Mouse (Mus musculus) cortical plate, adult 2 months (tissue): Measurements from ENCODE around the gene Pdp2. TPM values are rescaled to one million over a fixed set of nuclear protein-coding genes. Genes with fewer than 3 reads are reported as not detected.
A peak's percentile ranks its signal among the peaks of the same experiment; 100 is the strongest.

Source experiments
- H3K27ac ChIP-seq: fragments of 200-500 bp; 2 replicates; pipeline ENCODE4 v1.5.1; 2012; ENCODE audit warnings: low read length, control low read depth, inconsistent platforms; ENCODE audit not compliant: insufficient read depth
- H3K4me1 ChIP-seq: fragments of 200-500 bp; 2 replicates; pipeline ENCODE4 v1.6.1; 2011; ENCODE audit warnings: low read length; ENCODE audit not compliant: control insufficient read depth, insufficient read depth
- H3K4me3 ChIP-seq: fragments of 200-500 bp; 2 replicates; pipeline ENCODE4 v1.5.1; 2011; ENCODE audit warnings: mild to moderate bottlenecking, low read length, control low read depth; ENCODE audit not compliant: insufficient read depth
- CTCF ChIP-seq: fragments of 200-500 bp; IDR thresholded peaks from 2 replicates; pipeline ENCODE4 v1.5.1; 2011; ENCODE audit warnings: mild to moderate bottlenecking, control low read depth, low read length; ENCODE audit not compliant: insufficient read depth; ENCODE audit errors: extremely low read depth
- POLR2A ChIP-seq: fragments of 200-500 bp; IDR thresholded peaks from 2 replicates; pipeline ENCODE4 v1.6.1; 2011; ENCODE audit warnings: mild to moderate bottlenecking, low read length, control low read depth; ENCODE audit not compliant: insufficient read depth; ENCODE audit errors: extremely low read depth
- polyA plus RNA-seq: library from polyadenylated mRNA; depleted of rRNA; stranded (reverse); fragments of >200 nt; gene quantifications from 2 replicates; pipeline ENCODE4 v1.2.3, GENCODE M21; 2012

The Pdp2 gene
- polyA plus RNA-seq, 1 experiment = 4.7 TPM

GRCm38 (mm10) chr8:104594611-104595362, 3.5 kb downstream of the Pdp2 start:
- Histone ChIP-seq H3K4me1 (peaks cover 2% of the 10 kb centered on the region; the same call in 1 of the 2 replicates), H3K27ac (no peak overlapping the region), H3K4me3 (no peak overlapping the region)
- TF ChIP-seq POLR2A (no peak), CTCF (no peak)

GRCm38 (mm10) chr8:104595773-104596536, 4.7 kb downstream of the Pdp2 start:
- H3K4me3 ChIP-seq = no peak overlapping the region
- H3K27ac ChIP-seq = no peak overlapping the region
- TF ChIP-seq CTCF = no peak
- TF ChIP-seq POLR2A = no peak

GRCm38 (mm10) chr8:104597656-104598055, 6.4 kb downstream of the Pdp2 start:
- Histone ChIP-seq H3K27ac (no peak overlapping the region), H3K4me3 (no peak overlapping the region), H3K4me1 (no peaks in the 10 kb centered on the region)
- no peak for TF ChIP-seq CTCF
- TF ChIP-seq POLR2A = no peak

More at GRCm38 (mm10) chr8:104595773-104596536, 4.7 kb downstream of the Pdp2 start:
- peaks cover 2% of the 10 kb centered on the region; the same call in 1 of the 2 replicates for H3K4me1 ChIP-seq

GRCm38 (mm10) chr8:104598496-104598895, 7.2 kb downstream of the Pdp2 start:
- Histone ChIP-seq H3K27ac (no peak overlapping the region), H3K4me1 (no peaks in the 10 kb centered on the region), H3K4me3 (no peak overlapping the region)
- no peak for TF ChIP-seq CTCF
- TF ChIP-seq POLR2A = no peak

GRCm38 (mm10) chr8:104601386-104601785, 10.1 kb downstream of the Pdp2 start:
- TF ChIP-seq CTCF (no peak), POLR2A (no peak)
- Histone ChIP-seq H3K4me3 (no peak overlapping the region), H3K27ac (no peak overlapping the region)

GRCm38 (mm10) chr8:104601941-104602371, 10.7 kb downstream of the Pdp2 start:
- no peak overlapping the region for H3K4me3 ChIP-seq
- H3K27ac ChIP-seq = no peak overlapping the region
- no peaks in the 10 kb centered on the region for H3K4me1 ChIP-seq
- TF ChIP-seq CTCF (no peak), POLR2A (no peak)

More at GRCm38 (mm10) chr8:104601386-104601785, 10.1 kb downstream of the Pdp2 start:
- no peaks in the 10 kb centered on the region for H3K4me1 ChIP-seq

GRCm38 (mm10) chr8:104602468-104603244, 11.4 kb downstream of the Pdp2 start:
- TF ChIP-seq POLR2A (no peak), CTCF (peak; percentile 99)
- Histone ChIP-seq H3K4me1 (no peaks in the 10 kb centered on the region), H3K4me3 (no peak overlapping the region), H3K27ac (no peak overlapping the region)

GRCm38 (mm10) chr8:104603245-104603593, 12.0 kb downstream of the Pdp2 start:
- H3K4me1 ChIP-seq = no peaks in the 10 kb centered on the region
- H3K4me3 ChIP-seq = no peak overlapping the region
- H3K27ac ChIP-seq = no peak overlapping the region
- TF ChIP-seq CTCF (no peak), POLR2A (no peak)

GRCm38 (mm10) chr8:104606329-104606728, 15.1 kb downstream of the Pdp2 start:
- TF ChIP-seq CTCF (no peak), POLR2A (no peak)
- Histone ChIP-seq H3K27ac (no peak overlapping the region), H3K4me3 (no peak overlapping the region), H3K4me1 (no peaks in the 10 kb centered on the region)
